Mouse (Mus musculus): ENCODE data around the gene Tgfb1i1.

DNA sequence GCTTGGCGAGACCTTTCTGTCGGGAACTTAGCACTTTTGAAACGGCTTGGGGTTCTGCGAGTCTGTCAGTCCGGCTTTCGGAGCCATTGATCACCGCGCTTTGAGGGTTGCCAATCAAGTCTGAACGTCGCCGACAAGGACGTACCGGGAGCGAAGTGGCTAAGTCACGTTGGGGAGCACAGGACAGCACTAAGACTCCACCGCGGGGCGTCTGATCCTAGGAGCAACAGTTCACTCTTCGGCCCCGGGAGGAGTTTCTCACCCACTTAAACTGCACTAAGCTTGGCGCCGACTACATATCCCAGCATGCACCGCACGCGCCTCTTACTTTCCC lies 9.1 kb upstream of the Tgfb1i1 start:
- no peak for TF ChIP-seq CTCF (IDR thresholded peaks at IDR 0.05; ENCODE audit: extremely low read depth, insufficient read length, insufficient replicate concordance, low read depth, low read length)
- no peak for TF ChIP-seq POLR2A (IDR thresholded peaks at IDR 0.05; ENCODE audit: low read depth, low read length)
